Mouse (Mus musculus): ENCODE measurements around the gene Plcb1. TPM values are rescaled to one million over a fixed set of nuclear protein-coding genes. Genes with fewer than 3 reads are reported as not detected.
A peak's percentile ranks its signal among the peaks of the same experiment; 100 is the strongest.
"Not testable (repeated sequence)": the region's sequence is repeated elsewhere in the genome, so short reads cannot be mapped to it uniquely, and the experiment has no call there.

Plcb1 gene
- polyA plus RNA-seq, 1 experiment from 2014 or later, result 48.3 TPM

- H3K9me3 ChIP-seq, result no peaks in the 10 kb centered on the region
- H3K4me3 ChIP-seq, result no peak overlapping the region
- no peaks in the 10 kb centered on the region for H3K36me3 ChIP-seq
- no peak for ATAC-seq (ENCODE audit: low FRiP score)
- H3K27me3 ChIP-seq, result no peaks in the 10 kb centered on the region
- no peaks in the 10 kb centered on the region for H3K4me1 ChIP-seq (replicated peaks)
- no peak overlapping the region for H3K4me2 ChIP-seq
- 94% methylated on average over 1 of the region's 1 CpGs for WGBS
- no peak overlapping the region for H3K9ac ChIP-seq
- H3K27ac ChIP-seq, result no peak overlapping the region
Measured at GRCm38 (mm10) chr2:135007134-135007533, 221.3 kb downstream of the Plcb1 start.

- H3K27ac ChIP-seq; H3K4me1 ChIP-seq (replicated peaks); H3K36me3 ChIP-seq; H3K9me3 ChIP-seq; H3K27me3 ChIP-seq; ATAC-seq (ENCODE audit: low FRiP score); H3K9ac ChIP-seq; H3K4me2 ChIP-seq; H3K4me3 ChIP-seq: not testable (repeated sequence)
- 95% methylated on average over 2 of the region's 2 CpGs for WGBS
Measured at GRCm38 (mm10) chr2:135007885-135008284, 222.0 kb downstream of the Plcb1 start.

GRCm38 (mm10) chr2:135010371-135010770 lies 224.5 kb downstream of the Plcb1 start:
- Histone ChIP-seq H3K4me3 (no peak overlapping the region), H3K27me3 (no peaks in the 10 kb centered on the region), H3K9ac (no peak overlapping the region), H3K36me3 (no peaks in the 10 kb centered on the region), H3K4me2 (no peak overlapping the region), H3K9me3 (no peaks in the 10 kb centered on the region), H3K27ac (no peak overlapping the region), H3K4me1 (replicated peaks) (no peaks in the 10 kb centered on the region)
- 83% methylated on average over 8 of the region's 8 CpGs for WGBS
- no peak for ATAC-seq (ENCODE audit: low FRiP score)

GRCm38 (mm10) chr2:135015501-135015900 lies 229.6 kb downstream of the Plcb1 start:
- 53% methylated on average over 6 of the region's 6 CpGs for WGBS
- no peaks in the 10 kb centered on the region for H3K4me1 ChIP-seq (replicated peaks)
- no peak for ATAC-seq (ENCODE audit: low FRiP score)
- H3K27me3 ChIP-seq, result no peaks in the 10 kb centered on the region
- no peaks in the 10 kb centered on the region for H3K36me3 ChIP-seq
- H3K27ac ChIP-seq, result no peak overlapping the region
- H3K4me3 ChIP-seq, result no peak overlapping the region
- H3K9ac ChIP-seq, result no peak overlapping the region
- no peak overlapping the region for H3K4me2 ChIP-seq
- no peaks in the 10 kb centered on the region for H3K9me3 ChIP-seq

- no peak overlapping the region for H3K4me2 ChIP-seq
- H3K9me3 ChIP-seq, result no peaks in the 10 kb centered on the region
- H3K36me3 ChIP-seq, result no peaks in the 10 kb centered on the region
- no peaks in the 10 kb centered on the region for H3K27me3 ChIP-seq
- no peak overlapping the region for H3K9ac ChIP-seq
- 83% methylated on average over 1 of the region's 1 CpGs for WGBS
- no peak for ATAC-seq (ENCODE audit: low FRiP score)
- H3K27ac ChIP-seq, result no peak overlapping the region
- no peak overlapping the region for H3K4me3 ChIP-seq
- no peaks in the 10 kb centered on the region for H3K4me1 ChIP-seq (replicated peaks)
Measured at GRCm38 (mm10) chr2:135018275-135018674, 232.4 kb downstream of the Plcb1 start.

- WGBS, result 88% methylated on average over 2 of the region's 2 CpGs
- Histone ChIP-seq H3K4me2 (no peak overlapping the region), H3K27me3 (no peaks in the 10 kb centered on the region), H3K4me3 (no peak overlapping the region), H3K9ac (no peak overlapping the region), H3K36me3 (no peaks in the 10 kb centered on the region), H3K27ac (no peak overlapping the region), H3K4me1 (replicated peaks) (no peaks in the 10 kb centered on the region), H3K9me3 (no peaks in the 10 kb centered on the region)
- no peak for ATAC-seq (ENCODE audit: low FRiP score)
Measured at GRCm38 (mm10) chr2:135018708-135019107, 232.8 kb downstream of the Plcb1 start.

GRCm38 (mm10) chr2:135019588-135019987 lies 233.7 kb downstream of the Plcb1 start:
- no peaks in the 10 kb centered on the region for H3K4me1 ChIP-seq (replicated peaks)
- H3K4me2 ChIP-seq, result no peak overlapping the region
- no peak overlapping the region for H3K9ac ChIP-seq
- no peak overlapping the region for H3K4me3 ChIP-seq
- WGBS, result 92% methylated on average over 1 of the region's 1 CpGs
- H3K9me3 ChIP-seq, result no peaks in the 10 kb centered on the region
- H3K36me3 ChIP-seq, result no peaks in the 10 kb centered on the region
- no peak for ATAC-seq (ENCODE audit: low FRiP score)
- H3K27me3 ChIP-seq, result no peaks in the 10 kb centered on the region
- H3K27ac ChIP-seq, result no peak overlapping the region

- 0 out of 2 replicates have a peak overlapping the region, but pooled peaks have one; percentile 4 for H3K4me3 ChIP-seq
- H3K27ac ChIP-seq, result peak overlapping the region; percentile 45
- 15% methylated on average over 5 of the region's 5 CpGs for WGBS
- H3K27me3 ChIP-seq, result no peaks in the 10 kb centered on the region
- no peaks in the 10 kb centered on the region for H3K9me3 ChIP-seq
- no peak for ATAC-seq (ENCODE audit: low FRiP score)
- H3K9ac ChIP-seq, result peak overlapping the region; percentile 53; the same call in 1 of the 2 replicates
- peak overlapping the region; percentile 35 for H3K4me2 ChIP-seq
- H3K36me3 ChIP-seq, result no peaks in the 10 kb centered on the region
- peaks cover 16% of the 10 kb centered on the region for H3K4me1 ChIP-seq (replicated peaks)
Measured at GRCm38 (mm10) chr2:135029288-135029687, 243.4 kb downstream of the Plcb1 start.

- ATAC-seq (ENCODE audit: low FRiP score), result peak; percentile 55; the same call in 1 of the 2 replicates
- Histone ChIP-seq H3K36me3 (no peaks in the 10 kb centered on the region), H3K9me3 (no peaks in the 10 kb centered on the region), H3K4me1 (replicated peaks) (peaks cover 16% of the 10 kb centered on the region), H3K4me3 (0 out of 2 replicates have a peak overlapping the region, but pooled peaks have one; percentile 4), H3K9ac (peak overlapping the region; percentile 53), H3K27me3 (no peaks in the 10 kb centered on the region), H3K27ac (peak overlapping the region; percentile 45), H3K4me2 (peak overlapping the region; percentile 35)
- 21% methylated on average over 6 of the region's 6 CpGs for WGBS
Measured at GRCm38 (mm10) chr2:135029700-135030099, 243.8 kb downstream of the Plcb1 start.

- no peaks in the 10 kb centered on the region for H3K36me3 ChIP-seq
- H3K4me3 ChIP-seq, result no peak overlapping the region
- no peaks in the 10 kb centered on the region; the same call in 1 of the 2 replicates for H3K4me1 ChIP-seq (replicated peaks)
- no peak overlapping the region for H3K9ac ChIP-seq
- no peak for ATAC-seq (ENCODE audit: low FRiP score)
- H3K9me3 ChIP-seq, result no peaks in the 10 kb centered on the region
- no peak overlapping the region for H3K4me2 ChIP-seq
- 45% methylated on average over 4 of the region's 4 CpGs for whole genome bisulfite sequencing
- no peak overlapping the region for H3K27ac ChIP-seq
- H3K27me3 ChIP-seq, result no peaks in the 10 kb centered on the region
Measured at GRCm38 (mm10) chr2:135035640-135036260, 249.9 kb downstream of the Plcb1 start.

GRCm38 (mm10) chr2:135048791-135049190 lies 262.9 kb downstream of the Plcb1 start:
- Histone ChIP-seq H3K9ac (no peak overlapping the region), H3K36me3 (no peaks in the 10 kb centered on the region), H3K27ac (no peak overlapping the region), H3K4me2 (no peak overlapping the region), H3K4me1 (replicated peaks) (no peaks in the 10 kb centered on the region), H3K4me3 (no peak overlapping the region), H3K9me3 (no peaks in the 10 kb centered on the region), H3K27me3 (no peaks in the 10 kb centered on the region)
- WGBS, result 69% methylated on average over 2 of the region's 2 CpGs
- no peak for ATAC-seq (ENCODE audit: low FRiP score)

GRCm38 (mm10) chr2:135049283-135049682 lies 263.4 kb downstream of the Plcb1 start:
- H3K27me3 ChIP-seq, result no peaks in the 10 kb centered on the region
- H3K36me3 ChIP-seq, result no peaks in the 10 kb centered on the region
- 86% methylated on average over 6 of the region's 6 CpGs for WGBS
- H3K4me3 ChIP-seq, result no peak overlapping the region
- H3K4me1 ChIP-seq (replicated peaks), result no peaks in the 10 kb centered on the region
- H3K9me3 ChIP-seq, result no peaks in the 10 kb centered on the region
- H3K4me2 ChIP-seq, result no peak overlapping the region
- H3K27ac ChIP-seq, result no peak overlapping the region
- no peak overlapping the region for H3K9ac ChIP-seq
- no peak for ATAC-seq (ENCODE audit: low FRiP score)

GRCm38 (mm10) chr2:135051540-135052288 lies 265.8 kb downstream of the Plcb1 start:
- H3K27me3 ChIP-seq, result no peaks in the 10 kb centered on the region
- no peaks in the 10 kb centered on the region for H3K9me3 ChIP-seq
- no peaks in the 10 kb centered on the region for H3K4me1 ChIP-seq (replicated peaks)
- no peak overlapping the region for H3K4me2 ChIP-seq
- H3K27ac ChIP-seq, result no peak overlapping the region
- ATAC-seq (ENCODE audit: low FRiP score), result no peak
- H3K4me3 ChIP-seq, result no peak overlapping the region
- 87% methylated on average over 4 of the region's 4 CpGs for WGBS
- H3K9ac ChIP-seq, result no peak overlapping the region
- no peaks in the 10 kb centered on the region for H3K36me3 ChIP-seq

All from hindbrain, embryonic 13.5 days (tissue).